Mouse (Mus musculus): ENCODE measurements around the gene Orai3.

The Orai3 gene

GRCm38 (mm10) chr7:127817053-127817452, 47.4 kb downstream of the Orai3 start:
- H3K27me3 ChIP-seq (ENCODE audit: insufficient read depth, low read length): peaks cover 31% of the 10 kb centered on the region
- no peaks in the 10 kb centered on the region for H3K9me3 ChIP-seq (ENCODE audit: low read length)
- peaks cover 38% of the 10 kb centered on the region for H3K4me1 ChIP-seq (replicated peaks; ENCODE audit: low read depth, low read length)
- TF ChIP-seq POU5F1 (IDR thresholded peaks at IDR 0.05; ENCODE audit: borderline replicate concordance, low read length): no peak
- TF ChIP-seq NANOG (IDR thresholded peaks at IDR 0.05; ENCODE audit: borderline replicate concordance, low read length): no peak
- no peak for TF ChIP-seq CTCF (conservative IDR thresholded peaks at IDR 0.05; ENCODE audit: low read length)
- H3K36me3 ChIP-seq (ENCODE audit: insufficient read depth, low read length): no peaks in the 10 kb centered on the region
- H3K4me3 ChIP-seq (replicated peaks; ENCODE audit: low read length): no peak overlapping the region

- H3K4me3 ChIP-seq (replicated peaks; ENCODE audit: low read length): no peak overlapping the region
- peaks cover 30% of the 10 kb centered on the region for H3K27me3 ChIP-seq (ENCODE audit: insufficient read depth, low read length)
- H3K36me3 ChIP-seq (ENCODE audit: insufficient read depth, low read length): no peaks in the 10 kb centered on the region
- peaks cover 34% of the 10 kb centered on the region for H3K4me1 ChIP-seq (replicated peaks; ENCODE audit: low read depth, low read length)
- TF ChIP-seq NANOG (IDR thresholded peaks at IDR 0.05; ENCODE audit: borderline replicate concordance, low read length) (no peak), POU5F1 (IDR thresholded peaks at IDR 0.05; ENCODE audit: borderline replicate concordance, low read length) (no peak), CTCF (conservative IDR thresholded peaks at IDR 0.05; ENCODE audit: low read length) (no peak)
- H3K9me3 ChIP-seq (ENCODE audit: low read length): no peaks in the 10 kb centered on the region
Observed at GRCm38 (mm10) chr7:127817776-127818175, 48.2 kb downstream of the Orai3 start.

- H3K4me3 ChIP-seq (replicated peaks; ENCODE audit: low read length): no peak overlapping the region
- H3K4me1 ChIP-seq (replicated peaks; ENCODE audit: low read depth, low read length): peaks cover 24% of the 10 kb centered on the region
- TF ChIP-seq POU5F1 (IDR thresholded peaks at IDR 0.05; ENCODE audit: borderline replicate concordance, low read length) (no peak), NANOG (IDR thresholded peaks at IDR 0.05; ENCODE audit: borderline replicate concordance, low read length) (no peak), CTCF (conservative IDR thresholded peaks at IDR 0.05; ENCODE audit: low read length) (no peak)
- H3K9me3 ChIP-seq (ENCODE audit: low read length): no peaks in the 10 kb centered on the region
- H3K36me3 ChIP-seq (ENCODE audit: insufficient read depth, low read length): no peaks in the 10 kb centered on the region
- H3K27me3 ChIP-seq (ENCODE audit: insufficient read depth, low read length): peaks cover 30% of the 10 kb centered on the region
Observed at GRCm38 (mm10) chr7:127820836-127821509, 51.4 kb downstream of the Orai3 start.

- Histone ChIP-seq H3K27me3 (ENCODE audit: insufficient read depth, low read length) (peaks cover 30% of the 10 kb centered on the region), H3K4me3 (replicated peaks; ENCODE audit: low read length) (no peak overlapping the region), H3K4me1 (replicated peaks; ENCODE audit: low read depth, low read length) (peaks cover 12% of the 10 kb centered on the region), H3K9me3 (ENCODE audit: low read length) (no peaks in the 10 kb centered on the region), H3K36me3 (ENCODE audit: insufficient read depth, low read length) (no peaks in the 10 kb centered on the region)
- no peak for TF ChIP-seq CTCF (conservative IDR thresholded peaks at IDR 0.05; ENCODE audit: low read length)
- no peak for TF ChIP-seq NANOG (IDR thresholded peaks at IDR 0.05; ENCODE audit: borderline replicate concordance, low read length)
- TF ChIP-seq POU5F1 (IDR thresholded peaks at IDR 0.05; ENCODE audit: borderline replicate concordance, low read length): no peak
Observed at GRCm38 (mm10) chr7:127822494-127822893, 52.9 kb downstream of the Orai3 start.

GRCm38 (mm10) chr7:127823236-127824171, 53.9 kb downstream of the Orai3 start:
- Histone ChIP-seq H3K9me3 (ENCODE audit: low read length) (no peaks in the 10 kb centered on the region), H3K36me3 (ENCODE audit: insufficient read depth, low read length) (no peaks in the 10 kb centered on the region), H3K4me1 (replicated peaks; ENCODE audit: low read depth, low read length) (peaks cover 12% of the 10 kb centered on the region), H3K27me3 (ENCODE audit: insufficient read depth, low read length) (peaks cover 27% of the 10 kb centered on the region), H3K4me3 (replicated peaks; ENCODE audit: low read length) (peak overlapping the region; percentile 83)
- TF ChIP-seq NANOG (IDR thresholded peaks at IDR 0.05; ENCODE audit: borderline replicate concordance, low read length) (no peak), CTCF (conservative IDR thresholded peaks at IDR 0.05; ENCODE audit: low read length) (peak; percentile 11; the same call in 1 of the 2 replicates)

GRCm38 (mm10) chr7:127824176-127824871, 54.7 kb downstream of the Orai3 start, which contains the start of the genes Stx4a and Stx1b:
Stx4a (plus strand) TSS chr7:127824294.
Stx1b (minus strand) TSS chr7:127824549.
- H3K9me3 ChIP-seq (ENCODE audit: low read length): no peaks in the 10 kb centered on the region
- H3K4me1 ChIP-seq (replicated peaks; ENCODE audit: low read depth, low read length): peaks cover 12% of the 10 kb centered on the region
- TF ChIP-seq POU5F1 (IDR thresholded peaks at IDR 0.05; ENCODE audit: borderline replicate concordance, low read length) (no peak), NANOG (IDR thresholded peaks at IDR 0.05; ENCODE audit: borderline replicate concordance, low read length) (no peak), CTCF (conservative IDR thresholded peaks at IDR 0.05; ENCODE audit: low read length) (no peak)
- peak within 1 kb of the TSS; percentile 83 for H3K4me3 ChIP-seq (replicated peaks; ENCODE audit: low read length)
- peaks cover 27% of the 10 kb centered on the region for H3K27me3 ChIP-seq (ENCODE audit: insufficient read depth, low read length)
- H3K36me3 ChIP-seq (ENCODE audit: insufficient read depth, low read length): no peaks in the 10 kb centered on the region
